Mouse (Mus musculus) limb, embryonic 10.5 days (tissue): ENCODE measurements around the gene Fkbp9. TPM values are rescaled to one million over a fixed set of nuclear protein-coding genes. Genes with fewer than 3 reads are reported as not detected.
"Not testable (repeated sequence)": the region's sequence is repeated elsewhere in the genome, so short reads cannot be mapped to it uniquely, and the experiment has no call there.

Source experiments
- DNase-seq: peaks from one replicate; pipeline ENCODE4 v3.0.0-alpha.2; 2017; ENCODE audit warnings: low spot score
- H3K27ac ChIP-seq: fragments of 300-500 bp; sonication (generic); 2 replicates; pipeline ENCODE4 v1.5.1; 2016; ENCODE audit warnings: mild to moderate bottlenecking
- H3K27me3 ChIP-seq: fragments of 300-500 bp; sonication (generic); 2 replicates; pipeline ENCODE4 v1.6.1; 2016; ENCODE audit warnings: low read depth, mild to moderate bottlenecking; ENCODE audit not compliant: poor library complexity, severe bottlenecking
- H3K36me3 ChIP-seq: fragments of 300-500 bp; sonication (generic); 2 replicates; pipeline ENCODE4 v1.6.1; 2016; ENCODE audit warnings: mild to moderate bottlenecking, moderate library complexity
- H3K4me1 ChIP-seq: fragments of 300-500 bp; sonication (generic); 2 replicates; pipeline ENCODE4 v1.6.1; 2016
- H3K4me3 ChIP-seq: fragments of 300-500 bp; sonication (generic); 2 replicates; pipeline ENCODE4 v1.5.1; 2016; ENCODE audit warnings: mild to moderate bottlenecking, moderate library complexity
- H3K9me3 ChIP-seq: fragments of 300-500 bp; sonication (generic); replicated peaks from 2 replicates; pipeline ENCODE4 v1.6.1; 2016; ENCODE audit warnings: mild to moderate bottlenecking
- WGBS: fragments of 180-500 bp; shearing (Covaris S2); methylation state at CpG from one replicate; pipeline ENCODE4 v1.1.7; 2016; 5-methylcytosine and 5-hydroxymethylcytosine counted together
- polyA plus RNA-seq: library from polyadenylated mRNA; unstranded; fragments of >200 nt; fragmentation: Nextera tagmentation; extraction: Ambion mirVana; gene quantifications from 2 replicates; pipeline ENCODE4 v1.2.1, GENCODE M21; 2016

Fkbp9 gene
- polyA plus RNA-seq, 1 experiment from 2014 or later: 65.4 TPM

GRCm38 (mm10) chr6:56850315-56850714 lies 18.5 kb downstream of the Fkbp9 start:
- H3K27ac ChIP-seq: no peak overlapping the region
- no peaks in the 10 kb centered on the region for H3K9me3 ChIP-seq
- H3K4me1 ChIP-seq: no peaks in the 10 kb centered on the region
- DNase-seq: no peak
- WGBS: 80% methylated on average over 7 of the region's 7 CpGs
- H3K36me3 ChIP-seq: peaks cover 38% of the 10 kb centered on the region
- H3K4me3 ChIP-seq: no peak overlapping the region
- no peaks in the 10 kb centered on the region for H3K27me3 ChIP-seq

GRCm38 (mm10) chr6:56854803-56855202 lies 22.9 kb downstream of the Fkbp9 start:
- H3K27ac ChIP-seq: no peak overlapping the region
- H3K36me3 ChIP-seq: peaks cover 55% of the 10 kb centered on the region
- DNase-seq: no peak
- WGBS: 95% methylated on average over 8 of the region's 8 CpGs
- no peaks in the 10 kb centered on the region for H3K4me1 ChIP-seq
- no peaks in the 10 kb centered on the region for H3K27me3 ChIP-seq
- H3K9me3 ChIP-seq: no peaks in the 10 kb centered on the region
- no peak overlapping the region for H3K4me3 ChIP-seq

GRCm38 (mm10) chr6:56856748-56857147 lies 24.9 kb downstream of the Fkbp9 start:
- WGBS: 77% methylated on average over 5 of the region's 5 CpGs
- Histone ChIP-seq H3K36me3 (peaks cover 49% of the 10 kb centered on the region), H3K27ac (no peak overlapping the region), H3K9me3 (no peaks in the 10 kb centered on the region), H3K4me1 (no peaks in the 10 kb centered on the region), H3K27me3 (no peaks in the 10 kb centered on the region), H3K4me3 (no peak overlapping the region)
- DNase-seq: no peak

- no peaks in the 10 kb centered on the region for H3K4me1 ChIP-seq
- peaks cover 44% of the 10 kb centered on the region for H3K36me3 ChIP-seq
- DNase-seq: no peak
- H3K27ac ChIP-seq: no peak overlapping the region
- 93% methylated on average over 8 of the region's 8 CpGs for WGBS
- H3K4me3 ChIP-seq: no peak overlapping the region
- no peaks in the 10 kb centered on the region for H3K9me3 ChIP-seq
- H3K27me3 ChIP-seq: no peaks in the 10 kb centered on the region
These were observed 28.5 kb downstream of the Fkbp9 start for GRCm38 (mm10) chr6:56860205-56860848.

DNA sequence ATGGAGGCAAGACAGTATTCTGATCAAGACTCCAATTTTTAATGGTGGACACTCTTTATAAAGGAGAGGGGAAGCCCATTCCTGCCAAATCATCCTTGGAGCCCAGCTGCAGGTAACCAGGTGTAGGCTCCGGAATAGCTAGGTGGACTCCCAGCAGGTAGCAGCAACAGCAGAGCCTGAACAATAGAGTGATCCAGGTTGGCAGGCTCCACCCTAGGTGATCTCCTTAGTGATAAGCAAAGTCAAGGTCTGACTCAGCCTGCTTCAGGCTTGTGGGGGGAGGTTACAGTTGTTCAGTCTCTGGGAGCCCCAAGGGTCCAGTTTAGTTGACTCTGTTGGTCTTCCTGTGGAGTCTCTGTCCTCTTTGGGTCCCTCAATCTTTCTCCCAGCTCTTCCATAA lies 35.0 kb downstream of the Fkbp9 start:
- not testable (repeated sequence) for DNase-seq, H3K27ac ChIP-seq, H3K27me3 ChIP-seq, H3K4me3 ChIP-seq, H3K9me3 ChIP-seq, H3K4me1 ChIP-seq
- WGBS: 93% methylated on average over 1 of the region's 1 CpGs
- peaks cover 41% of the 10 kb centered on the region for H3K36me3 ChIP-seq

DNA sequence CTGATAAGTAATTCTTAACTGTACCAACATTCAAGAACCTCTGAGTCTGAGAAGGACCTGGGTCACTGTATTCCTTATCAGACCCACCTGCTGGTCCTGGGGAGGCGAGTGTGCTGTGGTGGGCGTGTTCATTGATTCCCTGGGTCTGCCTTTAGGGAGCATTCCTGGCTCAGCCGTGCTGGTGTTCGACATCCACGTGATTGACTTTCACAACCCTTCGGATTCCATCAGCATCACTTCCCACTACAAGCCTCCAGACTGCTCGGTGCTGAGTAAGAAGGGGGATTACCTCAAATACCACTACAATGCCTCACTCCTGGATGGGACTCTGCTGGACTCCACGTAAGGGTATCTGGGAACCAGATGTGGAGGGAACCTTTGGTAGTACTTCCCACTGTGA lies 36.7 kb downstream of the Fkbp9 start:
- 77% methylated on average over 8 of the region's 8 CpGs for WGBS
- H3K36me3 ChIP-seq: peaks cover 31% of the 10 kb centered on the region
- H3K27ac ChIP-seq: no peak overlapping the region

DNA sequence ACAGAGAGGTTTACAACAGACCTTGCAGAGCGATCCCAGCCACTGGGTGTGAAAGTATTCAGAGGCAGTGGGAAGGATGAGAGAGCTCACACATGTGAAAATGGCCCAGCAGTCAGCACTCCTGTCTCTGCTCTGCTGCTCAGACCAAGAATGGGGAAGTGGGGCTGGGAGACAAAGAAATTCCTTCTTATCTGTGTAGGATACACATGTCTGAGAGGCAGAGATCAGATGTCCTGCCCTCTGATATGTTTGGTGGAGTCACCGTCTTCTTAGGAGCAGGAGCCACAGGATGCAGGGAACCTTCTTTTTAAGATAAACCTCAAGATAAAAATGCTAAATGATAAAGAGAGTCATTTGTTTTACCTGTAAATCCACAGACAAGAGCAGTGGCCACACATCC lies 38.2 kb downstream of the Fkbp9 start:
- Histone ChIP-seq H3K4me1 (no peaks in the 10 kb centered on the region), H3K27ac (no peak overlapping the region), H3K27me3 (no peaks in the 10 kb centered on the region), H3K36me3 (peaks cover 30% of the 10 kb centered on the region), H3K4me3 (no peak overlapping the region), H3K9me3 (no peaks in the 10 kb centered on the region)
- no peak for DNase-seq
- 85% methylated on average over 2 of the region's 2 CpGs for WGBS

More for the DNA sequence above, 36.7 kb downstream of the Fkbp9 start:
- no peak overlapping the region for H3K4me3 ChIP-seq
- no peak for DNase-seq
- no peaks in the 10 kb centered on the region for H3K4me1 ChIP-seq
- no peaks in the 10 kb centered on the region for H3K27me3 ChIP-seq
- H3K9me3 ChIP-seq: no peaks in the 10 kb centered on the region

DNA sequence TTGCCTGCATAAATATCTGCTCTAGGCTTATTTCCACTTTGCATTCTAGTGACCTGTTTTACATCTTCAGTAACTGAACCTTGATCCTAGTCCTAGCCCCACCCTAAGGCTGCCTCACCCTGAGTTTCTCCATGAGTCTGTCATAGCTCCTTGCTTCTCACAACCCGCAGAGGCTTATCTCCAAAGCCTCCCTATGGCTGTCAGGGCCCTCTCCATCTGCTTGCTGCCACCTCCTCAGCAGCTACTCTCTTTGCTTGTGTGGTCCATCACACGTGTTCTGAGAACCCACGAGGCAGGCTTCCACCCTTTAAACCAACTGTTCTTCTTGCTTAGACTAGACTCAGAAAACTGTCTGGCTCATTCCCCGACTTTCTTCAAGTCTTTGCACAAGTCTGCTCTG lies 45.0 kb downstream of the Fkbp9 start:
- DNase-seq: no peak
- Histone ChIP-seq H3K4me1 (no peaks in the 10 kb centered on the region), H3K27ac (no peak overlapping the region), H3K4me3 (no peak overlapping the region), H3K36me3 (peaks cover 54% of the 10 kb centered on the region), H3K9me3 (no peaks in the 10 kb centered on the region), H3K27me3 (no peaks in the 10 kb centered on the region)
- WGBS: 87% methylated on average over 4 of the region's 4 CpGs

DNA sequence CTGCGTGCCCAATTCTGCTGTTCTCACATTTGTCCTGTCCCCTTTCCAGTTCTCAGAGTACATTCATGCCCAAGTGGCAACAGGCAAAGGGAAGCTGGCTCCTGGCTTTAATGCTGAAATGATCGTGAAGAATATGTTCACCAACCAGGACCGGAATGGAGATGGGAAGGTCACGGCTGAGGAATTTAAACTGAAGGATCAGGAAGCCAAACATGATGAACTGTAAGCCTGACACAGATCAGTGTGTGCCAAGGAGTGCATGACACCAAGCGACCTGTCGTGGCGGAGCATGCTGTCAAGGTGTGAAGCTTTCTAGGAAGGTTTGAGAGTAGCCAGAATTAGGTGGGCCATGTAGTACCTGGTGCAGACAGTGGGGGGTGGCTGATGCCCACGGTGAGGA lies 46.1 kb downstream of the Fkbp9 start:
- no peaks in the 10 kb centered on the region for H3K4me1 ChIP-seq
- 93% methylated on average over 8 of the region's 8 CpGs for WGBS
- DNase-seq: no peak
- H3K27me3 ChIP-seq: no peaks in the 10 kb centered on the region
- peaks cover 63% of the 10 kb centered on the region for H3K36me3 ChIP-seq
- H3K9me3 ChIP-seq: no peaks in the 10 kb centered on the region
- H3K27ac ChIP-seq: no peak overlapping the region
- H3K4me3 ChIP-seq: no peak overlapping the region

DNA sequence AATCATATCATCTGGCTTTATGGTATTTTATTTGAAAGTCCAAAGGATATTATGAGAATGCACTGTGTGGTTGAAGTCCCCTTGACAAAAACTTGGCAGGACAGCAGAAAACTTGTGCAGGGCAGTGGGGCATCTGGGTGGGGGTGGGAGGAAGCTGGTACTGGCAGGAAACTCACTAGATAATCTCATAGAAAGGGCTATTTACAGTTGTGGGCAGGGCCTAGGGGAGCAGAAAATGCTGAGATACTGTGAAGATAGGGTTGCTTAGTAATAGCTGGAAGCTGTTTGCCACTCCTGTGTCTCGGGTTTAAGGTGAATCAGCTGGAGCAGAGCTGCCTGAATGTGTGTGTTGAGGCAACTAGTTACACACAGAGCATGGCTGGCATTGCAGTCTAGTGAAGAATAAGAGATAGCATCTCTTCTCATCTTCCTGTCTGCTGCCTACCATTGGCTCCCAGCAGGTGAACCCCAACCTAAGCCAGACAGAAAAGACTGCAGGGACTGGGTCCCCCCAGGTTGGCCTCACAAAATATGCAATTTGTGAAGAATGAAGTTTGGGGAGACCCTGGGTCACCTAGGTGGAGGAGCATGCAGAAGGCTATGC lies 47.6 kb downstream of the Fkbp9 start:
- peaks cover 75% of the 10 kb centered on the region for H3K36me3 ChIP-seq
- no peak overlapping the region for H3K27ac ChIP-seq
- H3K27me3 ChIP-seq: no peaks in the 10 kb centered on the region
- no peaks in the 10 kb centered on the region for H3K9me3 ChIP-seq
- no peaks in the 10 kb centered on the region for H3K4me1 ChIP-seq
- no peak for DNase-seq
- WGBS: 78% methylated on average over 1 of the region's 1 CpGs
- no peak overlapping the region for H3K4me3 ChIP-seq

GRCm38 (mm10) chr6:56888561-56888960 lies 56.7 kb downstream of the Fkbp9 start:
- peaks cover 47% of the 10 kb centered on the region for H3K36me3 ChIP-seq
- no peaks in the 10 kb centered on the region for H3K27me3 ChIP-seq
- H3K27ac ChIP-seq: no peak overlapping the region
- no peak for DNase-seq
- WGBS: 89% methylated on average over 6 of the region's 6 CpGs
- no peaks in the 10 kb centered on the region for H3K4me1 ChIP-seq
- H3K9me3 ChIP-seq: no peaks in the 10 kb centered on the region
- no peak overlapping the region for H3K4me3 ChIP-seq

DNA sequence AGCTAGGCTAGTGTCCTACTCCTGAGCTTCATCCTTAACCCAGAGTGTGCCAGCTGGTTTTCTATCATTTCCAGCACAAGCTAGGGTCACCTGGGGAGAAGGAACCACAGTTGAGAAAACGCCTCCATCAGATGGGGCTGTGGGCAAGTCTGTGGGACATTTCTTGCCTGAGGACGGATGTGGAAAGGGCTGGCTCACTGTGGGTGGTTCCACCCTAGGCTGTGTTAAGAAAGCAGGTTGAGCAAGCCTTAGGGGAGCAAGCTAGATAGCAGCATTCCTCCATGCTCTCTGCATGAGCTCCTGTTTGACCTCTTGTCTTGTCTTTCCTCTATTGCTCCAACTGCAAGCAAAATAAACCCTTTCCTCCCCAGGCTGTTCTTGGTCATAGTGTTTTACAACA lies 58.9 kb downstream of the Fkbp9 start:
- H3K36me3 ChIP-seq: peaks cover 40% of the 10 kb centered on the region
- no peaks in the 10 kb centered on the region for H3K27me3 ChIP-seq
- DNase-seq: no peak
- 87% methylated on average over 2 of the region's 2 CpGs for WGBS
- no peaks in the 10 kb centered on the region for H3K4me1 ChIP-seq
- no peaks in the 10 kb centered on the region for H3K9me3 ChIP-seq
- H3K27ac ChIP-seq: no peak overlapping the region
- no peak overlapping the region for H3K4me3 ChIP-seq

- no peak overlapping the region for H3K4me3 ChIP-seq
- H3K36me3 ChIP-seq: no peaks in the 10 kb centered on the region
- H3K27ac ChIP-seq: no peak overlapping the region
- no peaks in the 10 kb centered on the region for H3K9me3 ChIP-seq
- DNase-seq: no peak
- WGBS: 91% methylated on average over 3 of the region's 3 CpGs
- peaks cover 4% of the 10 kb centered on the region; the same call in 1 of the 2 replicates for H3K4me1 ChIP-seq
- H3K27me3 ChIP-seq: no peaks in the 10 kb centered on the region
These were observed 67.7 kb downstream of the Fkbp9 start for GRCm38 (mm10) chr6:56899601-56900000.

- no peak for DNase-seq
- H3K4me3 ChIP-seq: no peak overlapping the region
- no peaks in the 10 kb centered on the region for H3K36me3 ChIP-seq
- no peaks in the 10 kb centered on the region for H3K9me3 ChIP-seq
- H3K27ac ChIP-seq: no peak overlapping the region
- 75% methylated on average over 3 of the region's 3 CpGs for WGBS
- H3K27me3 ChIP-seq: no peaks in the 10 kb centered on the region
- peaks cover 4% of the 10 kb centered on the region; the same call in 1 of the 2 replicates for H3K4me1 ChIP-seq
These were observed 69.5 kb downstream of the Fkbp9 start for GRCm38 (mm10) chr6:56901336-56901735.
